Mouse (Mus musculus): ENCODE data around the gene Psmg1. TPM values are rescaled to one million over a fixed set of nuclear protein-coding genes. Genes with fewer than 3 reads are reported as not detected.
"Not testable (repeated sequence)": the region's sequence is repeated elsewhere in the genome, so short reads cannot be mapped to it uniquely, and the experiment has no call there.

Psmg1 gene
- polyA plus RNA-seq (2012; rRNA removed): 22.1 and 23.2 TPM in 2 replicates

- WGBS: under 1% methylated on average over 62 of the region's 62 CpGs
- DNase-seq (ENCODE audit: low read depth, low spot score): peak; percentile 63
Measured at GRCm38 (mm10) chr16:95990462-95991121, at the start of gene Psmg1. Gene Psmg1, minus strand, starts transcription at chr16:95990960.

- DNase-seq (ENCODE audit: low read depth, low spot score): no peak
- 78% methylated on average over 6 of the region's 6 CpGs for WGBS
Measured at GRCm38 (mm10) chr16:96039538-96039937, 48.8 kb upstream of the Psmg1 start.

- no peak for DNase-seq (ENCODE audit: low read depth, low spot score)
- WGBS: 89% methylated on average over 6 of the region's 6 CpGs
Measured at GRCm38 (mm10) chr16:96034473-96034872, 43.7 kb upstream of the Psmg1 start.

DNA sequence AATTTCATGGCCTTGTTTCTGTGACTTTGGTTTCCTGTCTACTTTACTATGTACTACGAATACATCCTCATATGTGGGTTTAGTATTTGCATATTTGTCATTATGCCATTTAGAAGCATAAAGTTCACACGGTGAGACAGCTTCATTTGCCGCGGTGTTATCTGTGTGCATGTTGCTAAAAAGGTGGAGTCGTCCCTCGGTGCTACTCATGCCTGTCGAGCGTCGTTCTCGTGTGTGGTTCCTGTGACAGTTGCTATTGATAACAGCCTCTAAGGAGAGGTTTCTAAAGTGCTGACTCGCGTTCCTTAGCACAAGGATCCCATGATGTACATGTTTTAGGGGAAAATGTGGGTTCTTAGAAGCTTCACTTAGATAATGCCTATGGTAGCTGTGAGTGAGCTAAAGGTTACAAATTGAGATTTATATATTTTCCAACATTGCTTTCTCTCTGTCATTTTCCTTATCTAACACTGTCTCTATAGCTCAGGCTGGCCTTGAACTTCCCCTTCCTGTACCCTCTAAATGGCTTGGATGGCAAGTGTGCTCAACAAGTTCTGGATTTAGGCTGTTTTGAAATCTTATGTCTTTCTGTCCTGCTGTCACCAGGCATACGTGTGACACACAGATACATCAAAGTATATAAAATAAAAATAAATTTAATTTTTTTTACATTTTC, 41.7 kb upstream of the Psmg1 start:
- 90% methylated on average over 13 of the region's 13 CpGs for WGBS
- no peak for DNase-seq (ENCODE audit: low read depth, low spot score)

- no peak for DNase-seq (ENCODE audit: low read depth, low spot score)
- WGBS: 89% methylated on average over 2 of the region's 2 CpGs
Measured at GRCm38 (mm10) chr16:96030476-96031102, 39.8 kb upstream of the Psmg1 start.

- no peak for DNase-seq (ENCODE audit: low read depth, low spot score)
- WGBS: 88% methylated on average over 5 of the region's 5 CpGs
Measured at GRCm38 (mm10) chr16:96026256-96026655, 35.5 kb upstream of the Psmg1 start.

- DNase-seq (ENCODE audit: low read depth, low spot score): no peak
- 56% methylated on average over 3 of the region's 3 CpGs for WGBS
Measured at GRCm38 (mm10) chr16:96025244-96025643, 34.5 kb upstream of the Psmg1 start.

DNA sequence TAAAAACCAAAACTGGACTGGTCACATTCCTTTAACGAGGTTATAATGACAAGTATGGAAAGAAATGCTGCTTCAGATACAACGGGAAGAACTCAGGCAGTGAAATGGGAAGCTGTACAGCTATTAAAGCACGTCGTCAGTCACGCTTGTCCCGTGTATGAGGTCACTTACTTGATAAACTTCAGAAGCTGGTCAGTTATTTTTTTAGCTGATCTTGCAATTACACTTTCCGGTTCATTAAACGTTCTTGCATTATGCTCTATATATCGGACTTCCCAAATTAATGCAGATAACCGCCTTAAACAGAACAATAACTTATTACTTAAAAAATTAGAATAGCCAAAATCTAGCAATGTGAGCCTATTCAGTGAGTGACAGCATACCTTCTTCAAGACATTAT, 30.3 kb upstream of the Psmg1 start:
- 86% methylated on average over 10 of the region's 10 CpGs for WGBS
- no peak for DNase-seq (ENCODE audit: low read depth, low spot score)

DNA sequence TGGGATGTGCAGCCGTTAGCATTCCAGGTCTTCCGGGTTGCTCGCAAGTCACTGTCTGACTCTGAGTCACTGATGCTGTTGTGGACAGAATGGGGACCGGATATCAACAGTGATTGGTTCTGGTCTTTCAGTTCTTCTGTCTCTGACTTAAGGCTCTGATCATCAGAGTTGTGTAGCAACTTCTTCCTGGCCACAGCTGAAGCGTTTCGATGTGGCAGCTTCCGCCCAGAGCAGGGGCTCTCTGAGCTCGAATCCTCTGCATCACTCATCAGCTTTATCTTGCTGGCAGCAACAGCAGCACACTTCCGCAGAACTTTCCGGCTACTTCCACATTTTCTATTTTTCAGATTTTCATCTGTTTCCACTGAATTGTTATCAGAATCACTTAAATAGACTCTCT, 18.4 kb upstream of the Psmg1 start:
- no CpG with 5 or more reads among the region's 10 CpGs for WGBS
- not testable (repeated sequence) for DNase-seq (ENCODE audit: low read depth, low spot score)

DNA sequence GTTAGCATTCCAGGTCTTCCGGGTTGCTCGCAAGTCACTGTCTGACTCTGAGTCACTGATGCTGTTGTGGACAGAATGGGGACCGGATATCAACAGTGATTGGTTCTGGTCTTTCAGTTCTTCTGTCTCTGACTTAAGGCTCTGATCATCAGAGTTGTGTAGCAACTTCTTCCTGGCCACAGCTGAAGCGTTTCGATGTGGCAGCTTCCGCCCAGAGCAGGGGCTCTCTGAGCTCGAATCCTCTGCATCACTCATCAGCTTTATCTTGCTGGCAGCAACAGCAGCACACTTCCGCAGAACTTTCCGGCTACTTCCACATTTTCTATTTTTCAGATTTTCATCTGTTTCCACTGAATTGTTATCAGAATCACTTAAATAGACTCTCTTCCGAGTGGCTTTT, 13.5 kb upstream of the Psmg1 start:
- not testable (repeated sequence) for DNase-seq (ENCODE audit: low read depth, low spot score)
- WGBS: no CpG with 5 or more reads among the region's 10 CpGs

DNA sequence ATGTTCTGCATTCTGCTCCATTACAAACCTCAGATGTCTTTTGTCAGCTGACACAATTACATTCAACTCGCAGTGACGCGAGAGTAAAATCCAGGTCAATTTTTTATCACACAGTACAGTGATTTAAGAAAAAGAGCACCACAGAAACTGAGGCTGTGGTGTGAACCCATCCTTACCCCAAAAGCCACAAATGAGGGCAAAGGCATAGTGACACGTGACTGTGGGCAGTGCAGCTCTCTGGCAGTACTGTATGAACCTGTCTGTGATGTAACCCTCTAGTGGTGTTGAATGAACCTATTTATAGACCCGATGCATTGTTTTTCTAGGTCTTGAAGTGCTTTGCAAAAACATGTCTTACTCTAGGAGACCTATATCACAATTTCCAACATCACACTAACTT, 8.5 kb upstream of the Psmg1 start:
- 79% methylated on average over 5 of the region's 5 CpGs for WGBS
- DNase-seq (ENCODE audit: low read depth, low spot score): no peak

GRCm38 (mm10) chr16:95996156-95996555, 5.4 kb upstream of the Psmg1 start:
- 80% methylated on average over 7 of the region's 7 CpGs for WGBS
- DNase-seq (ENCODE audit: low read depth, low spot score): no peak

DNA sequence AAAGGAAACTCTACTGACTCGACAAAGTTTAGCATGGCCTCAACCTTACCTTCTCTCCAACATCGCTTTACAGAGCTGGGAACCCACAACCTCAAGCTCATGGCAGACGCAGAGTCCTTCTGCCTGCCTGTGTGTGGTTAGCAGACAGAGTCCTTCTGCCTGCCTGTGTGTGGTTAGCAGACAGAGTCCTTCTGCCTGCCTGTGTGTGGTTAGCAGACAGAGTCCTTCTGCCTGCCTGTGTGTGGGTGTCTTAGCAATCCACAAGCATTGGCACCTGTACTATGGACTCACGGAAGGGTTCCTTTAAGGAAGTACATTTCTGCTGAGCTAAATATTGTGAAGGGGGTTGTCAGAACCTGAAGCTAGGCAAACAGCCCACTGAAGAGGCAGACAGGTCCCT, 3.8 kb upstream of the Psmg1 start:
- not testable (repeated sequence) for DNase-seq (ENCODE audit: low read depth, low spot score)
- WGBS: 63% methylated on average over 4 of the region's 4 CpGs

- DNase-seq (ENCODE audit: low read depth, low spot score): no peak
- 54% methylated on average over 5 of the region's 5 CpGs for WGBS
Measured at GRCm38 (mm10) chr16:95992596-95992995, 1.8 kb upstream of the Psmg1 start.

GRCm38 (mm10) chr16:95991122-95991900, 551 bp upstream of the Psmg1 start:
- 6% methylated on average over 10 of the region's 10 CpGs for WGBS
- DNase-seq (ENCODE audit: low read depth, low spot score): no peak

- 79% methylated on average over 5 of the region's 5 CpGs for WGBS
- DNase-seq (ENCODE audit: low read depth, low spot score): no peak
Measured at GRCm38 (mm10) chr16:95984911-95985310, 5.8 kb downstream of the Psmg1 start.

- 61% methylated on average over 7 of the region's 7 CpGs for WGBS
- no peak for DNase-seq (ENCODE audit: low read depth, low spot score)
Measured at GRCm38 (mm10) chr16:95983601-95984000, 7.2 kb downstream of the Psmg1 start.

DNA sequence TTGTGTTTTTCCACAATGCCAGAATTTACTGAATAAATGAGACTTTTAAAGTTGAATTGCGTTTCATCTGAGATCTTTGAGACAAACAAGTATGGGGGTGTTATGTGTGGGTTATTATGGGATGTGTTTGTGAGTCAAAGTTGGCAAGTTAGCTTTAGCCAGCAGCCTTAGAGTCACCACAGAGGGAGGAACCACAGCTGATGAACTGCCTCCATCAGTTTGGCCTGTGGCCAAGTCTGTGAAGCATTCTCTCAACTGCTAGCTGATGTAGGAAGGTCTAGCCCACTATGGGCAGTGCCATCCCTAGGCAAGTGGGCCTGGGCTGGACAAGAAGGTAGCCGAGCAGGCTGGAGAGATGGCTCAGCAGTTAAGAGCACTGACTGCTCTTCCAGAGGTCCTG, 19.9 kb downstream of the Psmg1 start:
- DNase-seq (ENCODE audit: low read depth, low spot score): no peak
- 87% methylated on average over 2 of the region's 2 CpGs for WGBS

DNA sequence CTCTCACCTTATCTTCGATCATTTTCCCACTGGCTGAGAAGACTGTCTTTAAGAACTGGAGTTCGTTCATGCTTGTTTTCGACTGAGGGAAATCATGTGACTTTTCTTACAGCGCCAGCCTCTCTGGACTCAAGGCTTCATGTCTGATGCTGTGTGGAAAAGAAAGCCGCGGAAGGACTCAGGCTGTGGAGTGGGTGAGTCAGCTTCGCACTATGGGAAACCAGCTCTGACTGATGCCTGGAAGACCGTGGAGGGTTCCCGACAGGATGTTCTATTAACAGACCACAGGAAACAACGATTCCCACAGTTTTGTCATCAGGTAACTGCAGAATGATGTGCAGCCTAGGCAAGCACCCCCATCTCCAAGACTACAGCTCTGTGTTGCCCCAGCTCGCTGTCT, 23.3 kb downstream of the Psmg1 start:
- WGBS: 77% methylated on average over 11 of the region's 11 CpGs
- DNase-seq (ENCODE audit: low read depth, low spot score): no peak

- 37% methylated on average over 11 of the region's 11 CpGs for WGBS
- DNase-seq (ENCODE audit: low read depth, low spot score): peak; percentile 52
Measured at GRCm38 (mm10) chr16:95964427-95965023, 26.2 kb downstream of the Psmg1 start.

Measured in large intestine, adult 2 months (tissue).